Comparison of ENCODE assay signal across 8 mouse cellular contexts in the genomic region with DNA sequence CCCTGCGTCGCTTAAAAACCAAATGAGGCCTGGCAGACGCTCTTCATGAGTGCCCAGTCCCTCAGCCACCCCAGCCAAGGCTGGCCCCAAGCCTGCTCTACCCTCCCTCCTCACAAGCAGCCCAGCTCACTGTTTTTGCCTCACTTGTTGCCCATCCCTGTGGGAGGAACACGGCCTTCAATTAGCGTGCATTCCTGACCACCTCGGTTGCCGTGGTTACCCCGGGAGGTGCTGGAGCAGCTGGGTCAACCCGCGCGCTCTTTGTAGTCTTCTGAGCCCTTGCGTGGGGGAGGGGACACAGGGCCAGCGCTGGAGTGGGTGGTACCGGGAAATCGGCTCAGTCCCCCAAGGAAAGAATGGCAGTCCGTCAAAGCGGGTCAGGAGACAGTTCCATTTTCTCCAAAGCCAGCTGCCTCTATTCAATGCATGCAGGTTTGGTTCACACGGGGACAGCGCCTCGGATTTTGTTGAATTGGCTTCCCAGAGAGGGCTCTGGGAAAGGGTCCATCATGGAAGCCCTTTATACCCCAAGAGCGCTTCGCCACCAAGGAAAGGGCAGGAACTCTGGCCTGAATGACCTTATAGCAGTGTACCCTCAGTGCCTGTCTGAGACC. TPM values are rescaled to one million over a fixed set of nuclear protein-coding genes. Genes with fewer than 3 reads are reported as not detected.
DNase-seq lines count a peak whose midpoint lies in the region; ATAC-seq and TF ChIP-seq lines count a peak whose summit lies in the region.

No protein-coding gene starts in this region.

- no peak overlapping the region for H3K27ac ChIP-seq in cerebellum, adult 2 months (ENCODE audit: insufficient read depth, low read length)
- H3K27ac ChIP-seq in kidney, embryonic 16.5 days (ENCODE audit: low read length) = no peak overlapping the region
- H3K27ac ChIP-seq in liver, embryonic 12.5 days = no peak overlapping the region

- no peaks in the 10 kb centered on the region for H3K27me3 ChIP-seq in cerebellum, adult 2 months (ENCODE audit: control insufficient read depth, insufficient read depth, low read length)
- H3K27me3 ChIP-seq in kidney, embryonic 16.5 days (ENCODE audit: insufficient read depth, low read length) = no peaks in the 10 kb centered on the region; the same call in 1 of the 2 replicates
- H3K27me3 ChIP-seq in liver, embryonic 12.5 days (replicated peaks) = peaks cover 23% of the 10 kb centered on the region

- peak overlapping the region; percentile 19 for H3K4me3 ChIP-seq in cerebellum, adult 2 months (replicated peaks; ENCODE audit: insufficient read depth, low read depth, low read length)
- peak overlapping the region; percentile 32 for H3K4me3 ChIP-seq in kidney, embryonic 16.5 days (ENCODE audit: low read length)
- H3K4me3 ChIP-seq in liver, embryonic 12.5 days = no peak overlapping the region

- H3K9me3 ChIP-seq in kidney, embryonic 16.5 days (ENCODE audit: low read length) = no peaks in the 10 kb centered on the region
- H3K9me3 ChIP-seq in liver, embryonic 12.5 days (replicated peaks) = no peaks in the 10 kb centered on the region

- 30% methylated on average over 22 of the region's 22 CpGs for WGBS in cerebellum, adult 2 months
- WGBS in kidney, embryonic 16.5 days = 5% methylated on average over 22 of the region's 22 CpGs
- 13% methylated on average over 22 of the region's 22 CpGs for WGBS in liver, embryonic 12.5 days (ENCODE audit: insufficient replicate concordance)

- H3K4me1 ChIP-seq in cerebellum, adult 2 months (ENCODE audit: control insufficient read depth, insufficient read depth, low read length) = peaks cover 12% of the 10 kb centered on the region
- H3K4me1 ChIP-seq in kidney, embryonic 16.5 days (ENCODE audit: insufficient read depth, low read length) = peaks cover 20% of the 10 kb centered on the region
- no peaks in the 10 kb centered on the region for H3K4me1 ChIP-seq in liver, embryonic 12.5 days

- DNase-seq in adrenal gland, adult (ENCODE audit: inconsistent age in 2 of 2, low spot score in 1 of 2) = peak; percentile 22 to 45
- DNase-seq in adrenal gland, adult 8-10 months = no peak
- peak; percentile 37 to 51 for DNase-seq in cerebellum, adult 2 months
- peak; percentile 87 for DNase-seq in forelimb bud, embryonic 11.5 days (ENCODE audit: low read depth, low spot score)
- DNase-seq in ovary, adult 18-20 months (ENCODE audit: low spot score) = peak; percentile 87
- no peak for DNase-seq in MN1 (ENCODE audit: low spot score)

- H3K9ac ChIP-seq in kidney, embryonic 16.5 days (replicated peaks; ENCODE audit: low read length) = 0 out of 2 replicates have a peak overlapping the region, but pooled peaks have one; percentile 17
- H3K9ac ChIP-seq in liver, embryonic 12.5 days = no peak overlapping the region

- TF ChIP-seq CTCF in cerebellum, adult 2 months (IDR thresholded peaks at IDR 0.05; ENCODE audit: borderline replicate concordance, insufficient read depth, low read depth, low read length) = no peak

- ATAC-seq in kidney, embryonic 16.5 days (ENCODE audit: low FRiP score, low TSS enrichment) = peak; percentile 97
- no peak for ATAC-seq in liver, embryonic 12.5 days

- H3K36me3 ChIP-seq in kidney, embryonic 16.5 days (ENCODE audit: insufficient read depth, low read length) = no peaks in the 10 kb centered on the region
- H3K36me3 ChIP-seq in liver, embryonic 12.5 days = no peaks in the 10 kb centered on the region

- TF ChIP-seq POLR2A in cerebellum, adult 2 months (IDR thresholded peaks at IDR 0.05; ENCODE audit: borderline replicate concordance, insufficient read depth, low read length) = no peak

- H3K4me2 ChIP-seq in kidney, embryonic 16.5 days (replicated peaks; ENCODE audit: low read depth, low read length) = peak overlapping the region; percentile 54
- peak overlapping the region; percentile 10; the same call in 1 of the 2 replicates for H3K4me2 ChIP-seq in liver, embryonic 12.5 days

RNA-seq across cellular contexts. Expression of gene Ildr2, which starts 28.8 kb away (rescaled TPM):
- 10 to 100 TPM in 2 of 4 experiments, 1 to 10 TPM in 2; 4.0 to 16.9 (median 10.1) TPM for total RNA-seq in adrenal gland, adult 8-10 months (2022)
- polyA plus RNA-seq in cerebellum, adult 2 months (2012; rRNA removed) = 3.4 TPM in 2 replicates
- polyA plus RNA-seq in kidney, embryonic 16.5 days (2015; fragmentation: Nextera tagmentation; extraction: Ambion mirVana) = 1.5 and 1.6 TPM in 2 replicates
- 0.12 and 0.41 TPM in 2 replicates for polyA plus RNA-seq in liver, embryonic 12.5 days (2016; fragmentation: Nextera tagmentation; extraction: Ambion mirVana)

RNA-seq across cellular contexts. Expression of gene Mael, which starts 44.2 kb away (rescaled TPM):
- not detected for total RNA-seq in adrenal gland, adult 8-10 months (2022)
- 0.10 TPM in 1 of 2 replicates, not detected in the other for polyA plus RNA-seq in cerebellum, adult 2 months (2012; rRNA removed)
- 0.42 TPM in 1 of 2 replicates, not detected in the other for polyA plus RNA-seq in kidney, embryonic 16.5 days (2015; fragmentation: Nextera tagmentation; extraction: Ambion mirVana)
- not detected in 2 replicates for polyA plus RNA-seq in liver, embryonic 12.5 days (2016; fragmentation: Nextera tagmentation; extraction: Ambion mirVana)

Comparison
In these comparisons a context has a peak if more than half of its experiments do, and no peak if none do; other contexts are left out.
1. DNase-seq: peak in adrenal gland, adult (2 of 2), cerebellum, adult 2 months (2 of 2), forelimb bud, embryonic 11.5 days (single experiment) and ovary, adult 18-20 months (single experiment); none in adrenal gland, adult 8-10 months (single experiment) and MN1 (single experiment).